Mouse (Mus musculus): ENCODE measurements around the gene Camkv. TPM values are rescaled to one million over a fixed set of nuclear protein-coding genes. Genes with fewer than 3 reads are reported as not detected.
A peak's percentile ranks its signal among the peaks of the same experiment; 100 is the strongest.

Camkv gene
- polyA plus RNA-seq (2014; fragmentation: Nextera tagmentation; extraction: Ambion mirVana): 25.1 and 40.8 TPM in 2 replicates

DNA sequence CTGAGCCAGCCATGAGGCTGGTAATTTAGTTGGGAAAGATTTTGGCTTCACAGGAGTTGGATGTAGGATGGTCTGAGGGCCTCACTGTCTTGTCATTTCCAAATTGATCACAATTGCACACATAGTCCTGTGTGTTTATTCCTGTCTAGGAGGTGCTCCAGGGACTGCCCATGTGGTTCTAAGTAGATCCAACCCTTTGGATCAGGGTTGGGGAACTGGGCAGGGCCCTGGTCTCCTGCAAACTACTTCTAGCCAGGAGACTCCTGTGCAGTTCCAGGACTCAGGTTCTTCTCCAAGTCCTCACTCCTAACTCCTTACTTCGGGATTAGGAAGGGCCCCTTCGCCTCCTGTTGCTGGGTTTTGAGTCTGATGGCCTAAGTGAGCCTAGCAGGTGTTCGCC is at the start of gene Camkv:
Camkv (plus strand) TSS at position 301 of the 400 bp plus-strand sequence.
- Histone ChIP-seq H3K4me3 (ENCODE audit: low read depth, low read length) (peak within 1 kb of the TSS; percentile 49), H3K27ac (ENCODE audit: low read depth, low read length) (peak within 1 kb of the TSS; percentile 27; the same call in 1 of the 2 replicates), H3K36me3 (ENCODE audit: control insufficient read depth, insufficient read depth, low read length) (no peaks in the 10 kb centered on the region), H3K9ac (ENCODE audit: low read length) (peak within 1 kb of the TSS; percentile 67), H3K4me2 (ENCODE audit: low read length) (peak within 1 kb of the TSS; percentile 86), H3K4me1 (ENCODE audit: control insufficient read depth, insufficient read depth, low read length) (peaks cover 12% of the 10 kb centered on the region), H3K9me3 (replicated peaks; ENCODE audit: control insufficient read depth, low read length) (no peaks in the 10 kb centered on the region), H3K27me3 (replicated peaks; ENCODE audit: control insufficient read depth, insufficient read depth, low read length) (no peaks in the 10 kb centered on the region)
- ATAC-seq (no peak), DNase-seq (ENCODE audit: low spot score) (no peak)
- WGBS: 4% methylated on average over 3 of the region's 3 CpGs

- Histone ChIP-seq H3K4me2 (ENCODE audit: low read length) (peak within 1 kb of the TSS; percentile 60), H3K9me3 (replicated peaks; ENCODE audit: control insufficient read depth, low read length) (no peaks in the 10 kb centered on the region), H3K4me1 (ENCODE audit: control insufficient read depth, insufficient read depth, low read length) (no peaks in the 10 kb centered on the region), H3K9ac (ENCODE audit: low read length) (peak within 1 kb of the TSS; percentile 78), H3K36me3 (ENCODE audit: control insufficient read depth, insufficient read depth, low read length) (no peaks in the 10 kb centered on the region), H3K4me3 (ENCODE audit: low read depth, low read length) (peak within 1 kb of the TSS; percentile 72), H3K27ac (ENCODE audit: low read depth, low read length) (no peak within 1 kb of the TSS), H3K27me3 (replicated peaks; ENCODE audit: control insufficient read depth, insufficient read depth, low read length) (no peaks in the 10 kb centered on the region; the same call in 1 of the 2 replicates)
- DNase-seq (ENCODE audit: low spot score): peak; percentile 91
- ATAC-seq: peak; percentile 98
- WGBS: under 1% methylated on average over 28 of the region's 28 CpGs
These were observed 47.6 kb upstream of the Camkv start, which contains the start of gene Mon1a for GRCm38 (mm10) chr9:107887804-107888266. Gene Mon1a, plus strand, starts transcription at chr9:107888151.

GRCm38 (mm10) chr9:107888267-107888850 is 47.1 kb upstream of the Camkv start:
- no peak overlapping the region for H3K27ac ChIP-seq (ENCODE audit: low read depth, low read length)
- peak overlapping the region; percentile 60 for H3K4me2 ChIP-seq (ENCODE audit: low read length)
- H3K36me3 ChIP-seq (ENCODE audit: control insufficient read depth, insufficient read depth, low read length): no peaks in the 10 kb centered on the region
- H3K4me3 ChIP-seq (ENCODE audit: low read depth, low read length): peak overlapping the region; percentile 72
- peak overlapping the region; percentile 78 for H3K9ac ChIP-seq (ENCODE audit: low read length)
- 1% methylated on average over 18 of the region's 18 CpGs for WGBS
- no peaks in the 10 kb centered on the region; the same call in 1 of the 2 replicates for H3K27me3 ChIP-seq (replicated peaks; ENCODE audit: control insufficient read depth, insufficient read depth, low read length)
- H3K9me3 ChIP-seq (replicated peaks; ENCODE audit: control insufficient read depth, low read length): no peaks in the 10 kb centered on the region
- ATAC-seq (peak; percentile 76), DNase-seq (ENCODE audit: low spot score) (peak; percentile 44)
- H3K4me1 ChIP-seq (ENCODE audit: control insufficient read depth, insufficient read depth, low read length): no peaks in the 10 kb centered on the region

DNA sequence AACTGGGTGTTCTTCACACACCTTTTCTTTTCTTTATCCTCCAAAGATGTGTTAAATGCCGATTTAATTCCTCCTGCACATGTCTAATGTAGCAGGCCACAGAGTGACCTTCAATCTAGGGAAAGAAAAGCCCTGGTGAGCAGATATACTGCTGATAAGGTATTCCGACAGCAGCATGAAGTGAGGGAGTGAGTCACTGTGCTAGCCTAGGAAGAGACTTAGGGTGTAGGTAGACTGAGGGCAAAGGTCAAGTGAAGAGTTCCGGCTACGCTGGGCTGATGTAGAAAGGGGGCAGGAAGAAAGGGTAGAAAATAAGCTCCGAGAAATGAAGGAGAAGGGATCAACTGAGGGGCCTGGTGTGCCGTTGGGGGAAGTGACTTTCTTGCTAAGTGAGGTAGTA is 45.2 kb upstream of the Camkv start:
- H3K9ac ChIP-seq (ENCODE audit: low read length): no peak overlapping the region
- H3K4me3 ChIP-seq (ENCODE audit: low read depth, low read length): no peak overlapping the region
- H3K4me2 ChIP-seq (ENCODE audit: low read length): no peak overlapping the region
- H3K4me1 ChIP-seq (ENCODE audit: control insufficient read depth, insufficient read depth, low read length): no peaks in the 10 kb centered on the region
- no peaks in the 10 kb centered on the region for H3K9me3 ChIP-seq (replicated peaks; ENCODE audit: control insufficient read depth, low read length)
- ATAC-seq: no peak
- no peaks in the 10 kb centered on the region; the same call in 1 of the 2 replicates for H3K27me3 ChIP-seq (replicated peaks; ENCODE audit: control insufficient read depth, insufficient read depth, low read length)
- DNase-seq (ENCODE audit: low spot score): no peak
- no peak overlapping the region for H3K27ac ChIP-seq (ENCODE audit: low read depth, low read length)
- H3K36me3 ChIP-seq (ENCODE audit: control insufficient read depth, insufficient read depth, low read length): no peaks in the 10 kb centered on the region
- WGBS: 92% methylated on average over 6 of the region's 6 CpGs

DNA sequence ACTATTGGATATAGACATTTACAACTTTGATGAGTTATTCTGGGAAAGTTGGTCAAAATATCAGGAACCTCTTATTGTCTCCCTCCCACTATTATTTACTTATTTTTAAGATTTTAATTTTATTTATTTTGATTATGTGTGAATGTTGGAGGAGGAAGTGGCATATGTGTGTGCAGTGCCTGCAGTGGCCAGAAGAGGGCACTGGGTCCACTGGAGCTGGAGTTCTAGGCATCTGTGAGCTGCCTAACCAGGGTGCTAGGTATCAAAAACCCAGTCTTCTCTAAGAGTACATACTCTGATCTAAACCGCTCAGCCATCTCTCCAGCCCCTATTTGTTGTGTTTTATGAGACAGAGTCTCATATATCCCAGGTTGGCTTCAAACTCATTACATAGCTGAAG is 44.5 kb upstream of the Camkv start:
- Histone ChIP-seq H3K4me3 (ENCODE audit: low read depth, low read length) (no peak overlapping the region), H3K4me2 (ENCODE audit: low read length) (no peak overlapping the region), H3K9me3 (replicated peaks; ENCODE audit: control insufficient read depth, low read length) (no peaks in the 10 kb centered on the region), H3K27me3 (replicated peaks; ENCODE audit: control insufficient read depth, insufficient read depth, low read length) (no peaks in the 10 kb centered on the region; the same call in 1 of the 2 replicates), H3K36me3 (ENCODE audit: control insufficient read depth, insufficient read depth, low read length) (no peaks in the 10 kb centered on the region), H3K4me1 (ENCODE audit: control insufficient read depth, insufficient read depth, low read length) (no peaks in the 10 kb centered on the region), H3K9ac (ENCODE audit: low read length) (no peak overlapping the region), H3K27ac (ENCODE audit: low read depth, low read length) (no peak overlapping the region)
- WGBS: 98% methylated on average over 1 of the region's 1 CpGs
- ATAC-seq: no peak
- DNase-seq (ENCODE audit: low spot score): no peak

- Histone ChIP-seq H3K36me3 (ENCODE audit: control insufficient read depth, insufficient read depth, low read length) (peaks cover 27% of the 10 kb centered on the region), H3K27ac (ENCODE audit: low read depth, low read length) (no peak overlapping the region), H3K4me3 (ENCODE audit: low read depth, low read length) (no peak overlapping the region), H3K4me2 (ENCODE audit: low read length) (no peak overlapping the region), H3K9me3 (replicated peaks; ENCODE audit: control insufficient read depth, low read length) (no peaks in the 10 kb centered on the region), H3K9ac (ENCODE audit: low read length) (no peak overlapping the region), H3K27me3 (replicated peaks; ENCODE audit: control insufficient read depth, insufficient read depth, low read length) (peaks cover 4% of the 10 kb centered on the region; the same call in 1 of the 2 replicates), H3K4me1 (ENCODE audit: control insufficient read depth, insufficient read depth, low read length) (peaks cover 10% of the 10 kb centered on the region; the same call in 1 of the 2 replicates)
- DNase-seq (ENCODE audit: low spot score): no peak
- 87% methylated on average over 10 of the region's 10 CpGs for WGBS
- no peak for ATAC-seq
These were observed 36.9 kb upstream of the Camkv start for GRCm38 (mm10) chr9:107898563-107898962.

GRCm38 (mm10) chr9:107899855-107900254 is 35.6 kb upstream of the Camkv start:
- Histone ChIP-seq H3K4me2 (ENCODE audit: low read length) (no peak overlapping the region), H3K9me3 (replicated peaks; ENCODE audit: control insufficient read depth, low read length) (no peaks in the 10 kb centered on the region), H3K27me3 (replicated peaks; ENCODE audit: control insufficient read depth, insufficient read depth, low read length) (peaks cover 4% of the 10 kb centered on the region; the same call in 1 of the 2 replicates), H3K36me3 (ENCODE audit: control insufficient read depth, insufficient read depth, low read length) (peaks cover 27% of the 10 kb centered on the region), H3K4me3 (ENCODE audit: low read depth, low read length) (no peak overlapping the region), H3K9ac (ENCODE audit: low read length) (no peak overlapping the region), H3K27ac (ENCODE audit: low read depth, low read length) (no peak overlapping the region), H3K4me1 (ENCODE audit: control insufficient read depth, insufficient read depth, low read length) (peaks cover 10% of the 10 kb centered on the region; the same call in 1 of the 2 replicates)
- ATAC-seq (no peak), DNase-seq (ENCODE audit: low spot score) (no peak)
- 66% methylated on average over 12 of the region's 12 CpGs for WGBS

DNA sequence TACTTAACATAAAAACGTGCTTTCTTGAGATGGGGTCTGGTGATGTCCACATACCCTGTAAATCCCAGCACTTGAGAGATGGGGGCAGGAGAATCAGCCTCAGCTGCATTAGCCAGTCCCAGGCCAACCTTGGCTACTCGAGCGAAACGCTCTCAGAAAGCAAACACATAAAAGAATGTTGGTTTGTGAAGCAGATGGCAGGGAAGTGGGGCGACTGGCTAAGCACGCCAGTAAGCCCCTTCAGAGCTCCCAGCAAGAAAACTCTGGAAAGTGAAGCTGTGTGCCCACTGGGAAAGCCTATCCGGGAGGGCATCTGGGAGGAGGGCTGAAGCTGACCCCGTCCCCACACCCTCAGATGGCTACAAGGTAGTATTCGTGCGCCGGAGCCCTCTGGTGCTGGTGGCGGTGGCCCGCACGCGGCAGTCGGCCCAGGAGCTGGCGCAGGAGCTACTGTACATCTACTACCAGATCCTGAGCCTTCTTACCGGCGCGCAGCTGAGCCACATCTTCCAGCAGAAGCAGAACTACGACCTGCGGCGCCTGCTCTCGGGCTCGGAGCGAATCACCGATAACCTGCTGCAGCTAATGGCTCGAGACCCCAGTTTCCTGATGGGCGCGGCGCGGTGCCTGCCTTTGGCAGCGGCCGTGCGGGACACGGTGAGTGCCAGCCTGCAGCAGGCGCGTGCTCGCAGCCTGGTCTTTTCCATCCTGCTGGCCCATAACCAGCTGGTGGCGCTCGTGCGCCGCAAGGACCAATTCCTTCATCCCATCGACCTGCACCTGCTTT is 34.4 kb upstream of the Camkv start:
- WGBS: 3% methylated on average over 42 of the region's 44 CpGs
- Histone ChIP-seq H3K9ac (ENCODE audit: low read length) (peak overlapping the region; percentile 48), H3K36me3 (ENCODE audit: control insufficient read depth, insufficient read depth, low read length) (peaks cover 27% of the 10 kb centered on the region), H3K4me2 (ENCODE audit: low read length) (peak overlapping the region; percentile 55), H3K4me3 (ENCODE audit: low read depth, low read length) (peak overlapping the region; percentile 21), H3K27ac (ENCODE audit: low read depth, low read length) (peak overlapping the region; percentile 62; the same call in 1 of the 2 replicates), H3K4me1 (ENCODE audit: control insufficient read depth, insufficient read depth, low read length) (peaks cover 10% of the 10 kb centered on the region; the same call in 1 of the 2 replicates), H3K9me3 (replicated peaks; ENCODE audit: control insufficient read depth, low read length) (no peaks in the 10 kb centered on the region), H3K27me3 (replicated peaks; ENCODE audit: control insufficient read depth, insufficient read depth, low read length) (peaks cover 4% of the 10 kb centered on the region; the same call in 1 of the 2 replicates)
- DNase-seq (ENCODE audit: low spot score): peak; percentile 85
- ATAC-seq: peak; percentile 74

Data from forebrain, embryonic 14.5 days (tissue).